In the genomic region with DNA sequence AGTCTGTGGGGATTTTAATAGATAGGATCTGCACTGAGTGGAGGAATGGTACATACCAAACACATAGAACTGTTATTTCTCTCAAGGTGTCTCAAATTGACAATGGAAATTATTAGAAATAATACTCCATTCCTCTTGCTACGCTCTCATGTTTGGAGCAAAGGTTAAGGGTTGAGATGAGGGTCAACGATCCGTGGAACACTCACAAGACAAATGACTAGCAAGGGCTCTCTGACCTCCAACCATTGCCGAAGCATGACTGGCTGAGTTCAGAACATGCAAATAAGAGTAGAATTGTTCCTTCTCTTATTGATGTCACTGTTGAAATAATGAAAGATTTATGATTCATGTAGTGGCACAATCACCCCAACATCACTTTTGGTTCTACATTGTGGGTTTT, we compare ENCODE assay signal across 18 mouse cellular contexts.
"Had no signal": no experiment of that assay in that cellular context is flagged by ENCODE, and none has a peak within 500 bp of the region (broad histone marks: within the 10 kb centered on the region; RNA-seq: fewer than 3 reads in every experiment).

No protein-coding gene starts in this region.

- DNase-seq: lung, adult 18-20 months; lung, embryonic 14.5 days; lung, postnatal 10 days; lung, postnatal 4 days; midbrain, embryonic 14.5 days; retina, postnatal 1 day; right cerebral cortex, adult 18-20 months; right cerebral cortex, postnatal 25 days; right cerebral cortex, postnatal 4 days; spleen, adult 18-20 months; thymus, adult 18-20 months; thymus, postnatal 14 days; thymus, postnatal 36 days had no signal

- H3K27me3 ChIP-seq: midbrain, embryonic 12.5 days; neural tube, embryonic 13.5 days; neural tube, embryonic 15.5 days had no signal

- H3K36me3 ChIP-seq: midbrain, embryonic 10.5 days; midbrain, embryonic 12.5 days; neural tube, embryonic 13.5 days; neural tube, embryonic 15.5 days had no signal

- H3K27ac ChIP-seq: midbrain, embryonic 10.5 days; midbrain, embryonic 12.5 days; neural tube, embryonic 13.5 days; neural tube, embryonic 15.5 days had no signal

- H3K4me3 ChIP-seq: midbrain, embryonic 10.5 days; midbrain, embryonic 12.5 days; myocyte; neural tube, embryonic 13.5 days; neural tube, embryonic 15.5 days had no signal

- H3K9ac ChIP-seq: lung, embryonic 14.5 days; midbrain, embryonic 12.5 days; neural tube, embryonic 13.5 days; neural tube, embryonic 15.5 days had no signal

- H3K4me1 ChIP-seq: midbrain, embryonic 10.5 days had no signal
